Mouse (Mus musculus) layer of hippocampus, postnatal 10 days (tissue): Measurements from ENCODE around the gene Zfpm1. TPM values are rescaled to one million over a fixed set of nuclear protein-coding genes. Genes with fewer than 3 reads are reported as not detected.
"Not testable (repeated sequence)": the region's sequence is repeated elsewhere in the genome, so short reads cannot be mapped to it uniquely, and the experiment has no call there.

Experiments used
- DNase-seq, 2 experiments: peaks; one replicate each; pipeline ENCODE4 v3.0.0; 2021; ENCODE audit warnings: low spot score in 2 of 2
- total RNA-seq, 2 experiments: library from RNA; stranded (reverse); gene quantifications; 2 replicates each; pipeline ENCODE4 v1.2.3; 2021

The Zfpm1 gene
- total RNA-seq, 2 experiments from 2014 or later: 25.7 to 27.2 TPM

GRCm38 (mm10) chr8:122323951-122324402, 42.0 kb downstream of the Zfpm1 start:
- DNase-seq: not testable (repeated sequence)

- no peak for DNase-seq
Observed at GRCm38 (mm10) chr8:122325196-122325595, 43.3 kb downstream of the Zfpm1 start.

- DNase-seq: no peak
Observed at GRCm38 (mm10) chr8:122326114-122326542, 44.2 kb downstream of the Zfpm1 start.

GRCm38 (mm10) chr8:122329072-122329471, 47.1 kb downstream of the Zfpm1 start:
- no peak for DNase-seq

- no peak for DNase-seq
Observed at GRCm38 (mm10) chr8:122329553-122330239, 47.8 kb downstream of the Zfpm1 start.

GRCm38 (mm10) chr8:122330446-122331133, 48.6 kb downstream of the Zfpm1 start:
- no peak for DNase-seq

GRCm38 (mm10) chr8:122331134-122331523, 49.2 kb downstream of the Zfpm1 start:
- no peak for DNase-seq

GRCm38 (mm10) chr8:122332753-122333506, 51.0 kb downstream of the Zfpm1 start:
- peak; percentile 90 to 93 for DNase-seq

GRCm38 (mm10) chr8:122333531-122333930, 51.6 kb downstream of the Zfpm1 start:
- no peak for DNase-seq

- DNase-seq: no peak
Observed at GRCm38 (mm10) chr8:122334791-122335490, 53.0 kb downstream of the Zfpm1 start.

- DNase-seq: no peak
Observed at GRCm38 (mm10) chr8:122335638-122336250, 53.8 kb downstream of the Zfpm1 start.

- peak; percentile 51 to 73 for DNase-seq
Observed at GRCm38 (mm10) chr8:122336251-122336910, 54.4 kb downstream of the Zfpm1 start.

- no peak for DNase-seq
Observed at GRCm38 (mm10) chr8:122338852-122339251, 56.9 kb downstream of the Zfpm1 start.

GRCm38 (mm10) chr8:122340761-122341160, 58.8 kb downstream of the Zfpm1 start:
- DNase-seq: no peak

GRCm38 (mm10) chr8:122341790-122342189, 59.8 kb downstream of the Zfpm1 start:
- no peak for DNase-seq

GRCm38 (mm10) chr8:122342362-122342761, 60.4 kb downstream of the Zfpm1 start:
- DNase-seq: no peak

GRCm38 (mm10) chr8:122342806-122343209, 60.9 kb downstream of the Zfpm1 start:
- peak in 1 of 2 experiments; percentile 45 for DNase-seq

GRCm38 (mm10) chr8:122343341-122343740, 61.4 kb downstream of the Zfpm1 start:
- DNase-seq: no peak

- DNase-seq: no peak
Observed at GRCm38 (mm10) chr8:122343758-122344157, 61.8 kb downstream of the Zfpm1 start.

GRCm38 (mm10) chr8:122344219-122344618, 62.3 kb downstream of the Zfpm1 start:
- DNase-seq: no peak
